18 mouse cellular contexts compared by ENCODE assay signal in genomic region chr13:69633551-69633950, GRCm38 (mm10).
"Had no signal": no experiment of that assay in that cellular context is flagged by ENCODE, and none has a peak within 500 bp of the region (broad histone marks: within the 10 kb centered on the region; RNA-seq: fewer than 3 reads in every experiment).

No protein-coding gene starts in this region.

- H3K9ac ChIP-seq: lung, embryonic 14.5 days; midbrain, embryonic 12.5 days; neural tube, embryonic 13.5 days; neural tube, embryonic 15.5 days had no signal

- H3K27me3 ChIP-seq: midbrain, embryonic 12.5 days; neural tube, embryonic 13.5 days; neural tube, embryonic 15.5 days had no signal

- DNase-seq: lung, embryonic 14.5 days; lung, postnatal 10 days; lung, postnatal 4 days; midbrain, embryonic 14.5 days; retina, postnatal 1 day; right cerebral cortex, adult 18-20 months; right cerebral cortex, postnatal 25 days; right cerebral cortex, postnatal 4 days; spleen, adult 18-20 months; thymus, adult 18-20 months; thymus, postnatal 14 days; thymus, postnatal 36 days had no signal

- ATAC-seq: midbrain, embryonic 16.5 days had no signal

- H3K9me3 ChIP-seq: midbrain, embryonic 10.5 days; midbrain, embryonic 12.5 days; neural tube, embryonic 13.5 days; neural tube, embryonic 15.5 days had no signal

- H3K4me2 ChIP-seq: lung, embryonic 14.5 days; midbrain, embryonic 12.5 days; neural tube, embryonic 13.5 days; neural tube, embryonic 15.5 days had no signal

- H3K4me1 ChIP-seq: midbrain, embryonic 10.5 days; midbrain, embryonic 12.5 days; neural tube, embryonic 13.5 days; neural tube, embryonic 15.5 days had no signal

- H3K4me3 ChIP-seq: midbrain, embryonic 10.5 days; midbrain, embryonic 12.5 days; myocyte; neural tube, embryonic 13.5 days; neural tube, embryonic 15.5 days had no signal

- H3K27ac ChIP-seq: midbrain, embryonic 10.5 days; midbrain, embryonic 12.5 days; neural tube, embryonic 13.5 days; neural tube, embryonic 15.5 days had no signal
